Comparison of ENCODE assay signal across 8 mouse cellular contexts in genomic region chr11:120549986-120550809, GRCm38 (mm10). TPM values are rescaled to one million over a fixed set of nuclear protein-coding genes. Genes with fewer than 3 reads are reported as not detected.
DNase-seq lines count a peak whose midpoint lies in the region; ATAC-seq and TF ChIP-seq lines count a peak whose summit lies in the region.

No protein-coding gene starts in this region.

- intact Hi-C loops in gastrocnemius, adult 2 months (cut with DNase I), result loop anchor here (2.0 kb wide), 1 partner anchor 29 kb away; no protein-coding TSS in a partner anchor

- no peak for ATAC-seq in limb, embryonic 14.5 days (ENCODE audit: low FRiP score, low read depth)
- ATAC-seq in stomach, postnatal 0 days (ENCODE audit: low FRiP score, low TSS enrichment), result no peak

- peak overlapping the region; percentile 67 for H3K4me2 ChIP-seq in limb, embryonic 14.5 days (replicated peaks; ENCODE audit: low read depth, low read length, severe bottlenecking)
- peak overlapping the region; percentile 72 for H3K4me2 ChIP-seq in stomach, postnatal 0 days (replicated peaks; ENCODE audit: low read depth)

- H3K9me3 ChIP-seq in limb, embryonic 14.5 days (ENCODE audit: control insufficient read depth, low read length), result no peaks in the 10 kb centered on the region
- no peaks in the 10 kb centered on the region for H3K9me3 ChIP-seq in stomach, postnatal 0 days (ENCODE audit: control insufficient read depth, low read length)

- H3K27ac ChIP-seq in gastrocnemius, adult 2 months, result peak overlapping the region; percentile 99
- H3K27ac ChIP-seq in limb, embryonic 14.5 days (replicated peaks; ENCODE audit: low read depth, low read length), result peak overlapping the region; percentile 90; the same call in 1 of the 2 replicates
- H3K27ac ChIP-seq in stomach, postnatal 0 days (replicated peaks), result peak overlapping the region; percentile 98

- DNase-seq in gastrocnemius, adult 2 months, result peak; percentile 73
- DNase-seq in gastrocnemius, postnatal 4 days (ENCODE audit: low spot score in 2 of 2), result no peak
- peak; percentile 33 for DNase-seq in thymus, postnatal 4 days
- no peak for DNase-seq in thymus, postnatal 25 days
- DNase-seq in limb, embryonic 14.5 days (ENCODE audit: low spot score), result no peak
- no peak for DNase-seq in stomach, postnatal 0 days (ENCODE audit: low spot score)
- no peak for DNase-seq in embryo, embryonic 9.5 days (ENCODE audit: extremely low spot score)
- no peak for DNase-seq in embryo, embryonic 10 days (ENCODE audit: low spot score)

- TF ChIP-seq CTCF in gastrocnemius, adult 2 months (IDR thresholded peaks at IDR 0.05), result no peak
- no peak for TF ChIP-seq CTCF in stomach, postnatal 0 days (IDR thresholded peaks at IDR 0.05; ENCODE audit: low read depth)

- H3K4me3 ChIP-seq in gastrocnemius, adult 2 months, result peak overlapping the region; percentile 96
- peak overlapping the region; percentile 98 for H3K4me3 ChIP-seq in limb, embryonic 14.5 days (replicated peaks; ENCODE audit: low read length)
- H3K4me3 ChIP-seq in stomach, postnatal 0 days (ENCODE audit: low read depth, low read length), result peak overlapping the region; percentile 88

- no peaks in the 10 kb centered on the region for H3K27me3 ChIP-seq in limb, embryonic 14.5 days (ENCODE audit: control insufficient read depth, insufficient read depth, low read length)
- no peaks in the 10 kb centered on the region for H3K27me3 ChIP-seq in stomach, postnatal 0 days (ENCODE audit: control insufficient read depth, insufficient read depth, low read length)

- WGBS in limb, embryonic 14.5 days, result 55% methylated on average over 11 of the region's 11 CpGs
- 60% methylated on average over 11 of the region's 11 CpGs for WGBS in stomach, postnatal 0 days

- peak overlapping the region; percentile 98 for H3K9ac ChIP-seq in limb, embryonic 14.5 days (ENCODE audit: low read depth, low read length, severe bottlenecking)
- peak overlapping the region; percentile 95 for H3K9ac ChIP-seq in stomach, postnatal 0 days (ENCODE audit: low read length)

- H3K4me1 ChIP-seq in limb, embryonic 14.5 days (ENCODE audit: control insufficient read depth, insufficient read depth, low read length), result peaks cover 12% of the 10 kb centered on the region
- peaks cover 5% of the 10 kb centered on the region; the same call in 1 of the 2 replicates for H3K4me1 ChIP-seq in stomach, postnatal 0 days (replicated peaks; ENCODE audit: control insufficient read depth, insufficient read depth)

- no peak for TF ChIP-seq EP300 in stomach, postnatal 0 days (optimal IDR thresholded peaks at IDR 0.05)

- TF ChIP-seq POLR2A in limb, embryonic 14.5 days (IDR thresholded peaks at IDR 0.05; ENCODE audit: borderline replicate concordance, extremely low read depth, insufficient read depth, insufficient read length), result 0 out of 2 replicates have a peak, but pooled peaks have one; percentile 3

- H3K36me3 ChIP-seq in limb, embryonic 14.5 days (ENCODE audit: control insufficient read depth, insufficient read depth, low read length), result 0 out of 2 replicates have a peak, but pooled peaks cover under 1% of the 10 kb centered on the region
- H3K36me3 ChIP-seq in stomach, postnatal 0 days (ENCODE audit: control insufficient read depth, insufficient read depth, low read length), result no peaks in the 10 kb centered on the region

RNA-seq across cellular contexts. Expression of gene Mcrip1, which starts 0.7 kb away (rescaled TPM):
- 10 to 100 TPM; 21.7 to 22.1 TPM for total RNA-seq in gastrocnemius, adult 2 months (2021)
- 10 to 100 TPM; 74.0 to 81.3 TPM for total RNA-seq in gastrocnemius, postnatal 4 days (2021)
- polyA plus RNA-seq in limb, embryonic 14.5 days (2012; rRNA removed), result 203 and 265 TPM in 2 replicates
- 271 and 274 TPM in 2 replicates for polyA plus RNA-seq in limb, embryonic 14.5 days (2014; fragmentation: Nextera tagmentation; extraction: Ambion mirVana)
- polyA plus RNA-seq in stomach, postnatal 0 days (2015; fragmentation: Nextera tagmentation; extraction: Ambion mirVana), result 113 and 115 TPM in 2 replicates

RNA-seq across cellular contexts. Expression of gene Ppp1r27, which starts 0.7 kb away (rescaled TPM):
- 100 to 1,000 TPM; 188 to 418 TPM for total RNA-seq in gastrocnemius, adult 2 months (2021)
- 10 to 100 TPM; 80.7 to 99.3 TPM for total RNA-seq in gastrocnemius, postnatal 4 days (2021)
- polyA plus RNA-seq in limb, embryonic 14.5 days (2012; rRNA removed), result 2.7 and 3.7 TPM in 2 replicates
- 3.3 and 3.5 TPM in 2 replicates for polyA plus RNA-seq in limb, embryonic 14.5 days (2014; fragmentation: Nextera tagmentation; extraction: Ambion mirVana)
- polyA plus RNA-seq in stomach, postnatal 0 days (2015; fragmentation: Nextera tagmentation; extraction: Ambion mirVana), result not detected in 2 replicates

RNA-seq across cellular contexts. Expression of gene Gcgr, which starts 19.7 kb away (rescaled TPM):
- total RNA-seq in gastrocnemius, adult 2 months (2021), result under 1 TPM in 1 of 2 experiments, not detected in 1; 0.33 TPM
- under 1 TPM in 1 of 2 experiments, not detected in 1; 0.26 TPM for total RNA-seq in gastrocnemius, postnatal 4 days (2021)
- 11.2 and 15.0 TPM in 2 replicates for polyA plus RNA-seq in limb, embryonic 14.5 days (2012; rRNA removed)
- polyA plus RNA-seq in limb, embryonic 14.5 days (2014; fragmentation: Nextera tagmentation; extraction: Ambion mirVana), result 4.9 and 6.3 TPM in 2 replicates
- 3.5 and 5.8 TPM in 2 replicates for polyA plus RNA-seq in stomach, postnatal 0 days (2015; fragmentation: Nextera tagmentation; extraction: Ambion mirVana)

RNA-seq across cellular contexts. Expression of gene P4hb, which starts 22.9 kb away (rescaled TPM):
- total RNA-seq in gastrocnemius, adult 2 months (2021), result 100 to 1,000 TPM; 201 to 240 TPM
- 100 to 1,000 TPM; 527 to 538 TPM for total RNA-seq in gastrocnemius, postnatal 4 days (2021)
- polyA plus RNA-seq in limb, embryonic 14.5 days (2012; rRNA removed), result 569 and 645 TPM in 2 replicates
- 968 and 988 TPM in 2 replicates for polyA plus RNA-seq in limb, embryonic 14.5 days (2014; fragmentation: Nextera tagmentation; extraction: Ambion mirVana)
- polyA plus RNA-seq in stomach, postnatal 0 days (2015; fragmentation: Nextera tagmentation; extraction: Ambion mirVana), result 858 and 892 TPM in 2 replicates

RNA-seq across cellular contexts. Expression of gene Arhgdia, which starts 31.2 kb away (rescaled TPM):
- total RNA-seq in gastrocnemius, adult 2 months (2021), result 10 to 100 TPM; 72.1 to 89.6 TPM
- 100 to 1,000 TPM; 278 to 300 TPM for total RNA-seq in gastrocnemius, postnatal 4 days (2021)
- polyA plus RNA-seq in limb, embryonic 14.5 days (2012; rRNA removed), result 610 and 750 TPM in 2 replicates
- polyA plus RNA-seq in limb, embryonic 14.5 days (2014; fragmentation: Nextera tagmentation; extraction: Ambion mirVana), result 566 and 572 TPM in 2 replicates
- polyA plus RNA-seq in stomach, postnatal 0 days (2015; fragmentation: Nextera tagmentation; extraction: Ambion mirVana), result 352 and 362 TPM in 2 replicates

Comparison
In these comparisons a context has a peak if more than half of its experiments do, and no peak if none do; other contexts are left out.
1. DNase-seq: peak in gastrocnemius, adult 2 months (single experiment) and thymus, postnatal 4 days (single experiment); none in gastrocnemius, postnatal 4 days (0 of 2), thymus, postnatal 25 days (single experiment), limb, embryonic 14.5 days (single experiment), stomach, postnatal 0 days (single experiment), embryo, embryonic 9.5 days (single experiment) and embryo, embryonic 10 days (single experiment).
2. Peak in every context shown above with its lines, with median percentiles within 50 percentile points of each other: H3K27ac ChIP-seq and H3K4me3 ChIP-seq.